Mouse (Mus musculus) monocyte, adult 5-6 weeks (primary cell): ENCODE data around the gene Gnas. TPM values are rescaled to one million over a fixed set of nuclear protein-coding genes. Genes with fewer than 3 reads are reported as not detected.

Experiments
- ATAC-seq: fragments of 153-309, 156-312 bp; replicated peaks from 2 replicates; pipeline ENCODE4 v1.8.0; 2017; ENCODE audit warnings: mild to moderate bottlenecking; ENCODE audit not compliant: low TSS enrichment, insufficient number of reproducible peaks, severe bottlenecking, poor library complexity, low FRiP score
- total RNA-seq: library from RNA; stranded (forward); fragments of 200-1000, 200-491, 200-594 nt; gene quantifications from 3 replicates; pipeline ENCODE4 v1.2.3, GENCODE M21; 2017

Gene Gnas
- total RNA-seq, 1 experiment from 2014 or later: 224 TPM

- no peak for ATAC-seq
Observed at GRCm38 (mm10) chr2:174291029-174291661, 7.0 kb downstream of the Gnas start.

GRCm38 (mm10) chr2:174291662-174292030 lies 7.5 kb downstream of the Gnas start:
- no peak for ATAC-seq

GRCm38 (mm10) chr2:174294457-174294856 lies 10.3 kb downstream of the Gnas start:
- no peak for ATAC-seq

GRCm38 (mm10) chr2:174295175-174295899 lies 11.2 kb downstream of the Gnas start:
- no peak for ATAC-seq

DNA sequence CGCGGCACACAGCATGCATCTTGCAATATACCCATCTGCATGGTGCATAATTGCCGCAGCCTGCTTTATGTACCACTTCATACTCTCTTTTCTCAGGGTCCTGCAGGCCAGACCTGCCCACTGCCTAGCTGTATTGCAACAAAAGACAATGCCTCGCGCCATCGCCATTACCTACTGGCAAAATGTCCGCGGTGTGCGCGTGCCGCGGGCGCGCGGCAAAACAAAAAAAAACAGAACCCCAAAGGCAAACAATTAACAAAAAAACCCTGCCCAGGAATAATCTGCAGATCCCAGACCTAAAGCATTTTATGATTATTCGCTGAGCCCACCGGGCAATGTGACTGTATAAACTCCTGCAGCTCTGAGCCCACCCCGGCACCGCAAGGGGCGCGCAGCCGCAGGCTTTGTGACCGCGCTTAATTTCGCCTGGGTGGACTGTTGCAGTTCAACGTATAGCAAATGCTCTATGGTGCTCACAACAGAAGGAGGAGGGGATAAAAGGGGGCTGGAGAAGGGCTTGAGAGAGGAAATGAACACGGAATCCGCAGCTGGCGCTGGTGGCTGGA lies 11.9 kb downstream of the Gnas start:
- ATAC-seq: no peak

- no peak for ATAC-seq
Observed at GRCm38 (mm10) chr2:174297086-174297571, 13.0 kb downstream of the Gnas start.

GRCm38 (mm10) chr2:174297851-174298250 lies 13.7 kb downstream of the Gnas start:
- ATAC-seq: no peak

- no peak for ATAC-seq
Observed at GRCm38 (mm10) chr2:174298471-174298870, 14.4 kb downstream of the Gnas start.

DNA sequence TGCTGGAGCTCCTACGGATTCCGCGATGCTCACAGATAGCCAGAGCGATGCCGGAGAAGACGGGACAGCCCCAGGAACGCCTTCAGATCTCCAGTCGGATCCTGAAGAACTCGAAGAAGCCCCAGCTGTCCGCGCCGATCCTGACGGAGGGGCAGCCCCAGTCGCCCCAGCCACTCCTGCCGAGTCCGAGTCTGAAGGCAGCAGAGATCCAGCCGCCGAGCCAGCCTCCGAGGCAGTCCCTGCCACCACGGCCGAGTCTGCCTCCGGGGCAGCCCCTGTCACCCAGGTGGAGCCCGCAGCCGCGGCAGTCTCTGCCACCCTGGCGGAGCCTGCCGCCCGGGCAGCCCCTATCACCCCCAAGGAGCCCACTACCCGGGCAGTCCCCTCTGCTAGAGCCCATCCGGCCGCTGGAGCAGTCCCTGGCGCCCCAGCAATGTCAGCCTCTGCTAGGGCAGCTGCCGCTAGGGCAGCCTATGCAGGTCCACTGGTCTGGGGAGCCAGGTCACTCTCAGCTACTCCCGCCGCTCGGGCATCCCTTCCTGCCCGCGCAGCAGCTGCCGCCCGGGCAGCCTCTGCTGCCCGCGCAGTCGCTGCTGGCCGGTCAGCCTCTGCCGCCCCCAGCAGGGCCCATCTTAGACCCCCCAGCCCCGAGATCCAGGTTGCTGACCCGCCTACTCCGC lies 15.1 kb downstream of the Gnas start:
- no peak for ATAC-seq

GRCm38 (mm10) chr2:174299771-174300160 lies 15.6 kb downstream of the Gnas start:
- no peak for ATAC-seq

DNA sequence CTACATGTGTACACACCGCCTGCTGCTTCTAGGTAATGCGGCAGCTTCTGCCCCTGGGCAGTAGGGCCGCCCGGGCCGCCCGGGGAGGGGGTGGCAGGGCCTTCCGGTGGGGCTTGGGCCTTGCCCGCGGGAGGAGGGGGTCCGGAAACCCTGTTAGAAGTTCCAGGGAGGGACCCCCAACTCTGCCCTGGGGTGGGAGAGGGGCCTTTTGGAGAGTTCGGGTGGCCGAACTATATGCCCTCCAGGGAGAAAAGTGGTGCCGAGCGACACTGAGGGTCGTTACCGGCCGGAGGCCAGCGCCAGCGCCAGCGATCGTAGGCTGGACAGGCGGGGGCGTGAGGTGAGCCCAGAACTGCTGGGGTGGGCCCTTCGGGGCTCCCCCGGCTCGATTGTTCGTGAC lies 16.1 kb downstream of the Gnas start:
- ATAC-seq: no peak

DNA sequence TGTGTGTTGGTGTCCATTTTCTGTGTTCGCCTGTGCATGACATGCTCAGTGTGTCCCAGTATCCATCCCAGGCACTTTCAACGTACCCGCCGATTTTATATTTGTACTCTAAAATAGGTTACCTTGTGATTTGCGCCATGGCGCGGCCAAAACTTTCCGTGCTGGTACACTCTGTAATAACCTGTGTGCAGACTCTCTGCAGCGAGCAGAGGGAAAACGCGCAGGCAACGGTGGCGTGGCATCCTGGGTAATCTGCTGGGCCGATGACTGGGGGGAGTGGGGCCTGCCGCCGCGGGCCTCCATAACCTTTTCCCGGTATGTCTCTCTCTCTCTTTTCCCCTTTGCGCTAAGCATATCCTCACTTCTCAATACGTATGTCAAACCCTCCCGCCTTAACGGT lies 16.5 kb downstream of the Gnas start:
- ATAC-seq: no peak

GRCm38 (mm10) chr2:174302526-174302925 lies 18.4 kb downstream of the Gnas start:
- ATAC-seq: no peak

DNA sequence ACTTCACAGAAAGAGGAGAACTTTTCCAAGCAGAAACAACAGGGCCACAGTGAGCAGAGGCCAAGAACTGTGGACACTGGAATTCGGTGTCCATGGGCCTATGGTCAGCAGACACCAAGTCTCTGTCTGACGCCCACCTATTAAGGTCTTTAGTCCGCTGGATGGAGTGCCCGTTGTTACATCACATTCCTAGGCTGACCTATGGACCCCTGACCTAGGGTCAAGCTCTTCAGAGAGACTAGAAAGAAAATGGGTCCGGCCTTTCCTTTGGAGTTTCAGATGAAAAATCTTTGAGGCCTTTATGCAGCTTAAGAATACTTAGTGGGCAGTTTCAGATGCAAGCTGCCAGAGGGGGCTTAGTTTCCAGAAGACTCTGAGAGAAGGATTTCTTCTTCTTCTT lies 21.5 kb downstream of the Gnas start:
- ATAC-seq: no peak

DNA sequence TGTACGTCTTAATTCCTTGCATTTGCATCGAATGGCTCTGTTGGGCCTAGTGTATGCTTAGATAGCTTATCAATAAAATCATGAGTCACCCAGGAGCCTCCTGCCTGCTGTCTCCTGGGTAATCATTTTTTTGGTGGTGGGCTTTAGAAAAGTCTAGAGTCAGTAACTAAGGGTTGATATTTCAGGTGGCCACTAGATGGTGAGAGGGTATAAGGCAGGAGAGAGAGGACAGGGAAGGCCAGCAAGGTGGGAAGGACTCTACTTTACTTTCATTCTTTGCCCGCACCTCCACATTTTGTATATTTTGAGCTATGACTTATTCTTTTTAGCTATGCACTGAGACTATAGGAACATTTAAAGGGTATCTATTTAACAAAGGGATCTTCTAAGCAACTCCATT lies 23.8 kb downstream of the Gnas start:
- no peak for ATAC-seq

GRCm38 (mm10) chr2:174310913-174311514 lies 26.9 kb downstream of the Gnas start:
- ATAC-seq: no peak

DNA sequence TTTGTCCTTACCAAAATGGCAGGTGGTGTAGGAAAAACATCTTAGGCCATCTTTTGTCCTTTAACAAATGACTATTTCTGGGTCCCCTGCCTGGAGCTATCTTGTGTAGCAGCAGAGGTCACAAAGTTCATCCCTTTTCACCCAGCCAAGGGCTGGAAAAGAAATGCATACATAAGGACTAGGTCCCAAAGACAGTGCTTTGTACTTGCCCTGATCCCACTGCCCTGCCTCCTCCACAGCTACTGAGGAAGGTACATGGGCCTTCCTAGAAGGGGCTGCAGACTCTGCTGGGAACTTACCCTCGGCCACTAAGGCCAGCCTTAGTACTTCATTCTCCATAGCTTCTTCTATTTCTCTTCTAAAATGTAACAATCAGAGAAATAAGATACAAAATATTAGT lies 27.5 kb downstream of the Gnas start:
- ATAC-seq: no peak

- ATAC-seq: 0 out of 2 replicates have a peak, but pooled peaks have one; percentile 51
Observed at GRCm38 (mm10) chr2:174312118-174312647, 28.1 kb downstream of the Gnas start.

GRCm38 (mm10) chr2:174312661-174313060 lies 28.5 kb downstream of the Gnas start:
- no peak for ATAC-seq
